Mouse (Mus musculus) mature B cell (primary cell): Measurements from ENCODE around the gene Etv4.

Experiments used
- in situ Hi-C: fragments of 300-500 bp; cut with MboI; formaldehyde crosslinking; loops from 2 replicates; pipeline ENCODE4 v1.14.3; 2019

The Etv4 gene

DNA sequence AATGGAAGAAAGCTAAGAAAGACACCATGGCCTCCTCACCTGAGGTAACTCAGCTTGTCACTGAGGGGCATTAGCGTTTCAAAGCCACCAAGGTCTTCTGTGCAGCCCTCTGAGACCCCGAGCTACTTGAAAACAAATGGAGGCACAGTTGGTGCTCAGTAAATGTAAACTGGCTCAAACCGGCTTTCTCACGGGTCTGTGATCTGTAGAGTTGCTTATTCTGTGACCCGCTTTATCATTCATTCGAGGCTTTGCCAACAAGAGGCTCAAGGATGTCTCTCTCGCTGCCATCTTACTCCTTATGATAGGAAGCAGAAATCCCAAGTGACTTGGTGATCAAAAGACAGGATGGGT lies 658 bp upstream of the Etv4 start:
- in situ Hi-C loops = no loop called here

DNA sequence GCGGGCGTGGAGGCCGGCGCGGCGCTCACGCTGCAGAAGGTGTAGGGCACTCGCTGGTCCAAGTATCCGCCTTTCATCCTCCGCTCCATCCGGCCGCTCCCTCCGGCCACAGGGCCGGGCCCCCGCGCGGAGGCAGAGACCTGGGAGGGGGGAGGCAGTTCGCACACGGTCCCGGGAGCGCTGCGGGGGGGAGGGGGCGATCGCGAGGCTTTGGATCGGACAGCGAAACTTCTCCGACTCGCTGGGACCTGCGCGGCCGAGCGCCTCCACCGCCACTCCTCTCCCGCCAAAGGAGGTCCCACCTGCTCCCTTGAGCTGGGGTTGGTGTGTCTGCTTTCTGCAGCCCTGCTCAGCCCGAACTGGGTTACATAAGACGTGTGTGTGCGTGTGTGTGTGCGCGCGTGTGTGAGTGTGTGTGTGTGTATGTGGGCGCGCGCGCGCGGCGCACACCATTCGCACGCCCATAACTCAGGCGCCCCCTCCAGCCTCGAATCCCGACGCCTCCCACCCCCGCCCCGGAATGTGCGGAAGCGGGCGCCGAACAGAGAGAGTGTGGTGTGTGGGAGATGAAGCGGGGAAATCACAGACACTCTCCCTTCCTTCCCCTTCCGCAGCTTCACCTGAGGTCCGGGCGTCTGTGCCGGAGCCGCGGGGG lies 556 bp downstream of the Etv4 start:
- in situ Hi-C loops = no loop called here

DNA sequence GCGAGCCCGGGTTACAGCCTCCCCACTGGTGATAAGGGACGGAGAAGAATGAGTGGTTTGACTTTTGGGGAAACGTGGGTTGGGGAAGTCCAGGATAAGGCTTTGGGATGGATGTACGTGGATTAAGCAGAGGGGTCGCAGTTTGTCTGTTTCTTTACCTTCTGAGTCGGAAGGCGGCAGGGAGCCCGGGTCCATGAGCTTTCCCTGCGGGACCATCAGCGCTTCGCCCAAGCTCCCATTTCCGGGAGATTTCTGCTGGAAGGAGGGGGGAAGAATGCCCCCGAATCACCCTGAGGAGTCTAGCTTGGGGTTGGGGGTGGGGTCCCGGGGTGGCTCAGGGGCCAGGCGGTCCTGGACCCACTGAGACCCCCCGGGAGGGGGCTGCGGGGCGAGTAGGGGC lies 1.1 kb downstream of the Etv4 start:
- in situ Hi-C loops = no loop called here

DNA sequence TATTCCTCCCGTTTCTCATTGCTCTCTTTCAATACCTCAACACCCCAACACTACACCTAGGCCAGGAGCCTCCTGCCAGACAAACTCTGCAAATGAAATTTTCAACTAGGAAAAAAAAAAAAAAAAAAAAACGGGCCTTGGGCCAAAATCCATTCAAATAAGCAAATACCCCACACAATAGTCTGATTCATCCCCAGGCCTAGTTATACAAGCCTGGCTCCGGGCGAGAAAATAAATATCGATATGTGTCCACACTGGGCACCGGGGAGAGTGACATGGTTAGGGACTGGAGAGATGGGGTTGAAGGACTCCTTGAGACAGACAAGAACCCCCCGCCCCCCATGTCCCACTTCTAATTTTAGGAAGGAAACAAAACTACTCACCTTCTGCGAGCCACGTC lies 1.6 kb downstream of the Etv4 start:
- in situ Hi-C loops = no loop called here

DNA sequence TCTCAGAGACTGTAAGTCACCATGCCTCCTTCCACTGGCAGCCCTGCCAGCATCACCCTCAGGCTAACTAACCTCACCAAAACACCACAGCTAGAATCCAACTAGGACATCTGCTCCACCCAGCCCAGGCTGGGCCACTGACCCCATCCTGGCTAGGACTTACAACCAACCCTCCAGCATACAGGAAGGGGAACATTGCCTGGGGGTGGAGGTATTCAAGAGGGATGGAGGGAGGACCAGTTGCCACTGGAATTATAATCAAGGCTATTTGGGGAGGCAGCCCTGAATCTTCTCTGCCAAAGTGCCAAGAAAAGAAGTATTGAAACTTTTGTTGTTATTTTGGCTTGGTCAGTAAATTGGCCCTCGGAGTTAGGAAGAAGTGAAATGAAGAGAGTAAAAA lies 2.0 kb downstream of the Etv4 start:
- in situ Hi-C loops = no loop called here

GRCm38 (mm10) chr11:101776846-101777245 lies 8.3 kb downstream of the Etv4 start:
- in situ Hi-C loops = no loop called here

- in situ Hi-C loops = no loop called here
Observed at GRCm38 (mm10) chr11:101772449-101772848, 12.7 kb downstream of the Etv4 start.

DNA sequence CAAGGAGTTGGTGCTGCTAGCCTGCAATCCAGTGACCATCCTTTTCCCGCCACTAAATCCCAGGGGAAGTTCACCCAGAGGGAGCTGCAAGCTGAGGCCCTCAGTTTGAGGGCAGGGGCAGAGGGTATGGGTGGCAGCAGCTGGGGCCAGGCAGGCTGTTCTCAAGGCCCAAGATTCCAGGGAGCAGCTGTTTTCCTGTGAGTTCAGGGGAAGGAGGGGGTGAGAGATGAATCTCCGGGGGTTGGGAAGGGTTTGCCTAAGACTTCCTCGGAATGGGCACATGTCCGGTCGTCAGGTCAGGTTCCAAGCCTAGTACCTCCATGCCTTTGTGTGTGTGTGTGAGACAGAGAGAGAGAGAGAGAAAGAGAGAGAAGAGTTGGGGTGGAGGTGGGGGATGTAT lies 13.1 kb downstream of the Etv4 start:
- in situ Hi-C loops = no loop called here

DNA sequence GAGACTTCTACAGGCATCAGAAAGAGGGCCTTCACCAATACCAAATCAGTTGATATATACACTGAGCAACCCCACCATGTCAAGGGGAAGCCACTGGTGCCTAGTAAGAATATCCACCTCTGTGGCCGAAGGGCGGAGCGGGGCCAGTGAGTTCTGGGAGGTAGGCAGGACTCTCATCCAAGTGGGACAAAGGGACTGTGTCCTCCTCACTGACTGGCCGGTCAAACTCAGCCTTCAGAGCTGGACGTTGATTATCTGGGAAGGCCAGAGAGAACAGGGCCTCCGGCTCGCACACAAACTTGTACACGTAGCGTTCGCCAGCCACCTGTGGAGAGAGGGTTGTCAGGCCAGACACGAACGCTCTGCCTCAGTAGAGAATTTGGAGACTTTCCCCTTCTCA lies 14.9 kb downstream of the Etv4 start:
- in situ Hi-C loops = no loop called here

DNA sequence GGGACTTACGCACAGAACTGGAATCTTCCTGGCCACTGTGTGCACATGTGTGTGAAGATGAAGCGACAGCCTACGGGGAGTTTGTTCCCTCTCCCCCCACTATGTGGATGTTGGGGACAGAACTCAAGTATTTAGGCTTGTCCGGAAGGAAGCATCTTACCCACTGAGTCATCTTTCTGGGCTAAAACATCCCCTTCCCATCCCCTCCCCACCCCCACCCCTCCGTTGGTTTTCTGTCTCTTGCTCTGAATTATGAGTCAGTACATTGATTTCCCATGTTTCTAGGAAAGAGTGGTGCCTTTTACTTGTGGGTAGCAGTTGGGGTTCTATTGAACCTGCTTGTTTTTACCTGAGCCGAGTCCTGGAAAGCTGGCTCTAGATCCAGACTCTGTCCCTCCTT lies 16.4 kb downstream of the Etv4 start:
- in situ Hi-C loops = no loop called here

DNA sequence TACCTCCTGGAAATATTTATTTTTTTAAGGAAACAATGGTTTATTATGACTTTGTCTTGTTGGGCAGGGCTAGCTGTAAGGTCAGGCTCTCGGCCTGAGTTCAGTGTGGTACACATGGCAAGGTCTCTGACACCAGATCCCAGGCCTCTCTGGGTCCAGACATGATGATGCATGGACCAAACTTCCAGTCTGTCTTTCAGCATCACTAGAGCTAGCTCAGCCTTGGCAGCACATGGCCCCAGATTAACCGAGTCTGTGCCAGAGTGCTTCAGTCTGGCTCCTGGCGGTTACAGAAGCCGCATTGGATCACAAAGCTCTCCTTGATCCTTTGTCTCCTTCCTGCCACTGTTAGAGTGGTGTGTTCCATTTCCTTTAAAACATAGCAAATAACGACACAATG lies 17.8 kb downstream of the Etv4 start:
- in situ Hi-C loops = no loop called here

DNA sequence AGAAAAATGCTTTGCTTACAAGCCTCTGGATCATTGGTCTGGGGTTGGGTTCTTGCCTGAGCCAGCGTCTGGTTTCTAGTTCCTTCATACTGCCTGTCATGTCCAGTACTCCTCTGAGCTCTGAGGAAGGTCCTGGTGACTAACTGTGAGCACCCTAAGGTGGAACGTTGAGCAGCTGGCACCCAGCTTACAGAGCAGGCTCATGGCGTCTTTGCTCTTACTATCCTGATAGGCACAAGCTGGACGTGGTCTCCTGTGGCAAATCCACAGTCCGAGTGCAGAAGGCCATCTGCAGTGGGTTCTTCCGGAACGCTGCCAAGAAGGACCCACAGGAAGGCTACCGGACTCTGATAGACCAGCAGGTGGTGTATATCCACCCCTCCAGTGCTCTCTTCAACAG lies 20.6 kb downstream of the Etv4 start:
- in situ Hi-C loops = no loop called here

- in situ Hi-C loops = no loop called here
Observed at GRCm38 (mm10) chr11:101763723-101764122, 21.4 kb downstream of the Etv4 start.

GRCm38 (mm10) chr11:101759530-101759929 lies 25.6 kb downstream of the Etv4 start:
- in situ Hi-C loops = no loop called here

GRCm38 (mm10) chr11:101758431-101758830 lies 26.7 kb downstream of the Etv4 start:
- in situ Hi-C loops = no loop called here

GRCm38 (mm10) chr11:101757366-101757765 lies 27.8 kb downstream of the Etv4 start:
- in situ Hi-C loops = no loop called here

GRCm38 (mm10) chr11:101756616-101757015 lies 28.6 kb downstream of the Etv4 start:
- in situ Hi-C loops = no loop called here

- in situ Hi-C loops = loop anchor here (5.0 kb wide), 1 partner anchor 71 kb away; no protein-coding TSS in a partner anchor
Observed at GRCm38 (mm10) chr11:101733596-101733995, 51.6 kb downstream of the Etv4 start.

GRCm38 (mm10) chr11:101732518-101733440 lies 52.4 kb downstream of the Etv4 start, which contains the start of gene Dhx8:
TSS of gene Dhx8 (plus strand) at chr11:101732919.
- in situ Hi-C loops = loop anchor here (5.0 kb wide), 1 partner anchor 70 kb away; no protein-coding TSS in a partner anchor

DNA sequence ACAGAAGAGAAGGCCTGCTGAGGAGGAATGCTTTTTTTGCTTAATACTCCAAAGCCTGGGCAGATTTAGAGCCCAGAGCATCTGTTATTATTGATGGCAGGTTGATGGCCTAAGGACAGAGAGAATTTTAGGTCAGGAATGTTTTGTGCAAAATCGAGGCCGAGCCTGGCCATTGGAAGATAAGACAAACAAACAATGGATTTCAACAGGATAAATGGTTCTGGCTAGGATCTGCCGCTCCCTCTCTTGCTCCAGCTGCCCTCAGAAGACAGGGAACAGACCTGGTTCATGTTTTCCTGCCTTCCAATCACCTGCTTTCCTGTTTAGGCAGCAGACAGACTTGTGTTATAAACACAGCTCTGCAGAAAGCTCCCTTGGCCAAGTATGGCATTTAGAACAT lies 55.9 kb downstream of the Etv4 start:
- in situ Hi-C loops = no loop called here

GRCm38 (mm10) chr11:101726765-101727164 lies 58.4 kb downstream of the Etv4 start:
- in situ Hi-C loops = no loop called here

DNA sequence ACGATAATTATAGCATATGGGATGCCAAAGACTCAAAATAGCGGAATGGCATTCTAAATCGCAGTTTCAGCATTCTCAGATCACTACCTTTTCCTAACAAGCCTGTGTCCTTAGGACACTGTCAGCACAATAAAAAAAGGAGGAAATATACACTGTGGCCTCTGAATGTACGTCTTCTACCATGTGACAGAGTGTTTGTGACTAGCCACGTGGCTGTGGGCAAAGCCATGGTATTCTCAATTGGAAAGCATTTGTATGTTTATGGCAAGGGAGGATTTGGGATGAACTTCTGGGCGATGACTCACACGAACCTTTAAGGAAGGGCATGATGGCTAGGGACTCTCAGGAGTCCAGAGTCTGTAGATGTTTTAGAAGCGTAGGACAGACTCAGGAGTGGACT lies 60.1 kb downstream of the Etv4 start:
- in situ Hi-C loops = no loop called here

GRCm38 (mm10) chr11:101719986-101720520 lies 65.1 kb downstream of the Etv4 start:
- in situ Hi-C loops = no loop called here
